Mouse (Mus musculus) A20 (cell line): ENCODE measurements around the gene Fbxl3.

Experiments used
- DNase-seq: peaks from one replicate; pipeline ENCODE4 v3.0.0-alpha.2; 2011; ENCODE audit warnings: low read depth, low spot score

Fbxl3 gene

GRCm38 (mm10) chr14:103037016-103037415 is 62.4 kb downstream of the Fbxl3 start:
- DNase-seq, result peak; percentile 87

GRCm38 (mm10) chr14:103034076-103034475 is 65.3 kb downstream of the Fbxl3 start:
- DNase-seq, result peak; percentile 95

- peak; percentile 94 for DNase-seq
Measured at GRCm38 (mm10) chr14:103033271-103033823, 66.0 kb downstream of the Fbxl3 start.
